Mouse (Mus musculus): ENCODE results near the gene Ccdc13.

GRCm38 (mm10) chr9:121847138-121847537, 7.9 kb upstream of the Ccdc13 start:
- TF ChIP-seq CTCF (IDR thresholded peaks at IDR 0.05; ENCODE audit: borderline replicate concordance, extremely low read depth, insufficient read depth, insufficient read length) = no peak
- TF ChIP-seq POLR2A (IDR thresholded peaks at IDR 0.05; ENCODE audit: borderline replicate concordance, extremely low read depth, insufficient read depth, insufficient read length, poor library complexity, severe bottlenecking) = no peak
